Mouse (Mus musculus) MEL (cell line): ENCODE results near the gene Dlg1.

Experiments
- CTCF ChIP-seq, 3 experiments: IDR thresholded peaks in 2 of 3; conservative IDR thresholded peaks in 1 of 3; 2 replicates each; pipeline ENCODE4 v1.5.1; 2011 to 2012; ENCODE audit warnings: low read length in 3 of 3, low read depth in 2 of 3, mild to moderate bottlenecking in 2 of 3, improper control_type of control experiment in 1 of 3, inconsistent platforms in 1 of 3, mixed read lengths in 1 of 3, moderate library complexity in 1 of 3; ENCODE audit not compliant: control insufficient read depth in 1 of 3, insufficient read depth in 1 of 3, poor library complexity in 1 of 3, severe bottlenecking in 1 of 3
- EP300 ChIP-seq, 2 experiments: IDR thresholded peaks; 2 replicates each; pipeline ENCODE4 v1.6.1; 2011; ENCODE audit warnings: improper control_type of control experiment in 2 of 2, low read length in 2 of 2, low read depth in 1 of 2, mild to moderate bottlenecking in 1 of 2
- JUND ChIP-seq: IDR thresholded peaks from 2 replicates; pipeline ENCODE4 v1.6.1; 2011; ENCODE audit warnings: low read depth, mild to moderate bottlenecking, improper control_type of control experiment, low read length
- MAFK ChIP-seq: IDR thresholded peaks from 2 replicates; pipeline ENCODE4 v1.6.1; 2011; ENCODE audit warnings: low read depth, mild to moderate bottlenecking, low read length, improper control_type of control experiment, borderline replicate concordance
- MAX ChIP-seq: IDR thresholded peaks from 2 replicates; pipeline ENCODE4 v1.6.1; 2011; ENCODE audit warnings: low read length, improper control_type of control experiment
- MEF2A ChIP-seq: IDR thresholded peaks from 2 replicates; pipeline ENCODE4 v1.6.1; 2014; ENCODE audit warnings: low read depth, mild to moderate bottlenecking, inconsistent platforms, low read length, improper control_type of control experiment; ENCODE audit not compliant: poor library complexity, insufficient replicate concordance, severe bottlenecking; ENCODE audit errors: extremely low read depth
- NRF1 ChIP-seq: IDR thresholded peaks from 2 replicates; pipeline ENCODE4 v1.6.1; 2014; ENCODE audit warnings: low read depth, mild to moderate bottlenecking, inconsistent platforms, low read length, improper control_type of control experiment, moderate library complexity; ENCODE audit not compliant: poor library complexity, insufficient read depth, severe bottlenecking
- POLR2A ChIP-seq, 2 experiments: IDR thresholded peaks; 2 replicates each; pipeline ENCODE4 v1.6.1; 2011 to 2012; ENCODE audit warnings: low read length in 2 of 2, mild to moderate bottlenecking in 2 of 2, control low read depth in 1 of 2, improper control_type of control experiment in 1 of 2, low read depth in 1 of 2, moderate library complexity in 1 of 2; ENCODE audit not compliant: control insufficient read depth in 1 of 2, insufficient read depth in 1 of 2, poor library complexity in 1 of 2
- POLR2AphosphoS2 ChIP-seq: IDR thresholded peaks from 2 replicates; pipeline ENCODE4 v1.6.1; 2011; ENCODE audit warnings: low read length, improper control_type of control experiment
- RCOR1 ChIP-seq: IDR thresholded peaks from 2 replicates; pipeline ENCODE4 v1.6.1; 2012; ENCODE audit warnings: low read depth, mild to moderate bottlenecking, inconsistent platforms, low read length, improper control_type of control experiment
- SIN3A ChIP-seq: IDR thresholded peaks from 2 replicates; pipeline ENCODE4 v1.6.1; 2012; ENCODE audit warnings: low read length, improper control_type of control experiment, inconsistent platforms
- USF1 ChIP-seq: IDR thresholded peaks from 2 replicates; pipeline ENCODE4 v1.6.1; 2014; ENCODE audit warnings: low read depth, mild to moderate bottlenecking, inconsistent platforms, low read length, improper control_type of control experiment, moderate library complexity
- ZC3H11A ChIP-seq: IDR thresholded peaks from 2 replicates; pipeline ENCODE4 v1.6.1; 2012; ENCODE audit warnings: low read depth, mild to moderate bottlenecking, inconsistent platforms, low read length, improper control_type of control experiment

DNA sequence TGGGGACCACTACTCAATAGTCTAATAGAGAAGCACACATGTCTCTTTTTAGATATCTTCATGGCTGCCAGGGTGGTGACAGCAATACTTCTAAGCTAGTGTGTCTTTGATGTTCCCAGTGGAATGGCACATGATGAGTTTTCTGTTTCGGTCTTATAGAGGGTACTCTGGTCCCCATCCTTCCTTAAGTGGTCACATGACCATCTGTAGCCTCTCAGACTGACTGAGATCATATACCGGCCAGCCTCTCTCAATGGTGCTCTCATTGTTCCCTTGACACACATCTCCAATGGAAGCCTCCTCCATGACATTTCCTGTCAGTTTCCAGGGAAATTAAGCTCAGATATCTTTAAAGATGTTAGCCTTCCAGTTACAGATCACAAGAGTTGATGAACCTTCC is 46.9 kb upstream of the Dlg1 start:
- TF ChIP-seq POLR2A (IDR thresholded peaks at IDR 0.05; ENCODE audit: control insufficient read depth in 1 of 2, insufficient read depth in 1 of 2, low read depth in 1 of 2, low read length in 2 of 2, poor library complexity in 1 of 2) (no peak), NRF1 (no peak), CTCF (IDR thresholded peaks at IDR 0.05 in 2 of 3, conservative IDR thresholded peaks at IDR 0.05 in 1 of 3; ENCODE audit: control insufficient read depth in 1 of 3, insufficient read depth in 1 of 3, low read depth in 2 of 3, low read length in 3 of 3, poor library complexity in 1 of 3, severe bottlenecking in 1 of 3) (no peak), EP300 (IDR thresholded peaks at IDR 0.05; ENCODE audit: low read depth in 1 of 2, low read length in 2 of 2) (no peak), RCOR1 (no peak), POLR2AphosphoS2 (no peak), MAFK (no peak), SIN3A (no peak), USF1 (no peak), JUND (no peak), MEF2A (no peak), ZC3H11A (no peak), MAX (no peak)
